Mouse (Mus musculus) cerebellum, adult 2 months (tissue): ENCODE results near the gene Nubpl.

Experiments
- CTCF ChIP-seq: fragments of 200-500 bp; IDR thresholded peaks from 2 replicates; pipeline ENCODE4 v1.5.1; 2011; ENCODE audit warnings: low read depth, mild to moderate bottlenecking, control low read depth, low read length, moderate library complexity, borderline replicate concordance; ENCODE audit not compliant: insufficient read depth
- POLR2A ChIP-seq: fragments of 200-500 bp; IDR thresholded peaks from 2 replicates; pipeline ENCODE4 v1.6.1; 2011; ENCODE audit warnings: low read length, control low read depth, borderline replicate concordance; ENCODE audit not compliant: insufficient read depth

DNA sequence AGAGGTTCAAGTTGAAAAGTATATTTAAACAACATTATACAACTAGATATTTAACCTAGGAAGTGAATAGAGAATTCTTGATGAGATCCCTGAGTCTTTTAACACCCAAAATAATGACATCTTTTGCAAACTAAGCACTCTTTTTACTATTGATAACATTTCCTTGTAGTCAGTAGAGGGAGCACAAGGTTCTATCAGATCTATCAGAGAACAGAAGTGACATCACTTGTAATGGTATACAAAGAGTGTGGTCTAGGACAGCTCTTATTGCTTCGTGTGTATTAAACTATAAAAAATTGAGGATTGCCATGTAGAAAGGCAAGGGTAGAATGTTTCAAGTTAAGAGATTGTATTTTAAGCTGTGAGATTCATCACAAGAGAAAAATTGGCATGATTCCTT lies 183.7 kb downstream of the Nubpl start:
- no peak for TF ChIP-seq CTCF
- no peak for TF ChIP-seq POLR2A
